Mouse (Mus musculus) brain, embryonic 18.5 days (tissue): ENCODE results near the gene Als2cr12.
"Not testable (repeated sequence)": the region's sequence is repeated elsewhere in the genome, so short reads cannot be mapped to it uniquely, and the experiment has no call there.

Experiments
- DNase-seq: peaks from one replicate; pipeline ENCODE4 v3.0.0-alpha.2; 2012; ENCODE audit warnings: low read depth, low spot score

The Als2cr12 gene

GRCm38 (mm10) chr1:58695810-58696209 is at the start of gene Als2cr12:
Als2cr12 (minus strand) TSS chr1:58695989.
- not testable (repeated sequence) for DNase-seq

GRCm38 (mm10) chr1:58744645-58745044 is 48.9 kb upstream of the Als2cr12 start:
- no peak for DNase-seq

- DNase-seq: no peak
These were observed 47.5 kb upstream of the Als2cr12 start for GRCm38 (mm10) chr1:58743252-58743651.

GRCm38 (mm10) chr1:58742571-58743021 is 46.8 kb upstream of the Als2cr12 start:
- no peak for DNase-seq

- peak; percentile 57 for DNase-seq
These were observed 43.7 kb upstream of the Als2cr12 start for GRCm38 (mm10) chr1:58739529-58739928.

- no peak for DNase-seq
These were observed 41.2 kb upstream of the Als2cr12 start for GRCm38 (mm10) chr1:58736968-58737367.

GRCm38 (mm10) chr1:58735962-58736361 is 40.2 kb upstream of the Als2cr12 start:
- no peak for DNase-seq

- no peak for DNase-seq
These were observed 38.5 kb upstream of the Als2cr12 start for GRCm38 (mm10) chr1:58734043-58734920.

GRCm38 (mm10) chr1:58733636-58734035 is 37.8 kb upstream of the Als2cr12 start:
- no peak for DNase-seq

GRCm38 (mm10) chr1:58728590-58728868 is 32.7 kb upstream of the Als2cr12 start:
- no peak for DNase-seq

GRCm38 (mm10) chr1:58727747-58728589 is 32.2 kb upstream of the Als2cr12 start:
- no peak for DNase-seq

- no peak for DNase-seq
These were observed 31.4 kb upstream of the Als2cr12 start for GRCm38 (mm10) chr1:58727019-58727746.

- DNase-seq: no peak
These were observed 30.0 kb upstream of the Als2cr12 start for GRCm38 (mm10) chr1:58725767-58726166.

- no peak for DNase-seq
These were observed 29.3 kb upstream of the Als2cr12 start for GRCm38 (mm10) chr1:58725095-58725494.

- no peak for DNase-seq
These were observed 28.7 kb upstream of the Als2cr12 start for GRCm38 (mm10) chr1:58724533-58724932.

- no peak for DNase-seq
These were observed 28.1 kb upstream of the Als2cr12 start for GRCm38 (mm10) chr1:58723809-58724405.

GRCm38 (mm10) chr1:58723062-58723808 is 27.4 kb upstream of the Als2cr12 start:
- no peak for DNase-seq

- DNase-seq: no peak
These were observed 26.5 kb upstream of the Als2cr12 start for GRCm38 (mm10) chr1:58722115-58722938.

- no peak for DNase-seq
These were observed 25.2 kb upstream of the Als2cr12 start for GRCm38 (mm10) chr1:58720988-58721387.

- DNase-seq: no peak
These were observed 24.3 kb upstream of the Als2cr12 start for GRCm38 (mm10) chr1:58720090-58720489.
